Mouse (Mus musculus) right cerebral cortex, postnatal 36 days (tissue): ENCODE data around the gene Prkcg.
"Not testable (repeated sequence)": the region's sequence is repeated elsewhere in the genome, so short reads cannot be mapped to it uniquely, and the experiment has no call there.

ENCODE experiments used
- DNase-seq, 2 experiments: peaks; one replicate each; pipeline ENCODE4 v3.0.0; 2022; ENCODE audit warnings: low spot score in 2 of 2, mixed read lengths in 1 of 2

Prkcg gene

DNA sequence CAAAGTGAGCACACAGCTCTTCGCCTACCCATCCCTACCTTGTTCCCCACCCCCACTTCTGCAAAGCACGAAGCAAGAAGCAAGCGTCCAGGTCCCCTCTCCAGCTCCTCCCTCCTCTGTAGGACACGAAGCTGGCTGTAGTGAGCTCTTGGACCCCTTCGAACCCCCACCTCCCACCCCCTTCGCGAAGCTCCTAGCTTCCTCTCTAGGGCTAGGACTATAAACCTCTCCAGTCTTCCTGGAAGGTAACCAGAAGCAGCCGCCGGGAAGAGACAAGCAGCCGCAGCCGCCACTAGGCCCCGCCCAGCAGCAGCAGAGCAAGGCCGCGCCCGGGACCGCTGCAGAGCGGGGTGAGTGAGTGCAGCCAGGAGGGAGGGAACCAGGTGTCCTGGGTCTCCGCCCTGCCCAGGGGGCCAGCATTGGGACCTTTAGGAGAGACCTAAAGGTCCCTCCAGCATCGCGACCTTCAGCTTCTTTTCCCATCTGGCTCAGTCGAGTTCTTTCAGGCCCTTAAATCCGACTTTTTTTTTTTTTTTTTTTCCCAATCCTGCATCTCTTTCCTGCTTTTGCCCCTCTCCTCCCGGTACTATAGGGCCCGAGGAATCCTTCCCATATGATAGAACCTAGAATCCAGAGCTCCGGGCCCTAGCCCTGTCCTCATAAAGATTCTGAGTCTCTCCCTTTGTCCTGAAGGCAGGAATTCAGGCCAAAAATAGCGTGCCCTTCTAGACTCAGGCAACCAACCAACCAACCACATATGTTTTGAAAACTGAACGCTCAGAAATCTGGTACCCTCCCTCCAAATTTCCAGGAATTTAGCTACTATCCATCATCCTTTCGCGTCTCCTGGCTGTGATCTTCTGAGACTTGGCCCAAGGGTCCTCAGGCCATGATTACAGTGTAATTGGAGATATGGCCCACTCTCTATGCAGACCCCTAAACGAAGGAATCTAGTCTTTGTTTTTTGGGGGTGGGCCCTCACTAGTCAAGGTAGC is at the start of gene Prkcg, which contains the start of gene Myadm:
Gene Prkcg (plus strand): TSS at position 204 of the 995 bp plus-strand sequence.
Gene Myadm (plus strand): TSS at position 105 of the 995 bp plus-strand sequence.
- peak in 1 of 2 experiments; percentile 64 for DNase-seq

GRCm38 (mm10) chr7:3239193-3239592 is 49.8 kb upstream of the Prkcg start:
- no peak for DNase-seq

GRCm38 (mm10) chr7:3260701-3261100 is 28.3 kb upstream of the Prkcg start:
- no peak for DNase-seq

- no peak for DNase-seq
Measured at GRCm38 (mm10) chr7:3261446-3261845, 27.5 kb upstream of the Prkcg start.

DNA sequence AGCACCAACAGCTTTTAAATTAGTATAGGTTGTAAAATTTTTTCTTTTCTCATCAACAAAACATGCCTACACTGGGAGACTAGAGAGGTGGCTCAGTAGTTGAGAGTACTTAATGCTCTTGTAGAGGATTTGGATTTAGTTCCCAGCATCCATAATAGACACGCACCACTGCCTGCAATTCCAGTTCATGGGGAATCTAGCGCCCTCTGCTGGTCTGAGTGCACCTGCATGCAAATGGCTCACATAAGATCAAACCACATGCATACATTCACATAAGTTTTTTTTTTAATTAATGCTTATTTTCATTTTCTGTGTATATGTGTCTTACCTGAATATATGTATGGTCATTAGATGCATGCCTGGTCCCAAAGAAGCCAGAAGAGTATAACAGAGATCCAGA is 26.2 kb upstream of the Prkcg start:
- no peak for DNase-seq

DNA sequence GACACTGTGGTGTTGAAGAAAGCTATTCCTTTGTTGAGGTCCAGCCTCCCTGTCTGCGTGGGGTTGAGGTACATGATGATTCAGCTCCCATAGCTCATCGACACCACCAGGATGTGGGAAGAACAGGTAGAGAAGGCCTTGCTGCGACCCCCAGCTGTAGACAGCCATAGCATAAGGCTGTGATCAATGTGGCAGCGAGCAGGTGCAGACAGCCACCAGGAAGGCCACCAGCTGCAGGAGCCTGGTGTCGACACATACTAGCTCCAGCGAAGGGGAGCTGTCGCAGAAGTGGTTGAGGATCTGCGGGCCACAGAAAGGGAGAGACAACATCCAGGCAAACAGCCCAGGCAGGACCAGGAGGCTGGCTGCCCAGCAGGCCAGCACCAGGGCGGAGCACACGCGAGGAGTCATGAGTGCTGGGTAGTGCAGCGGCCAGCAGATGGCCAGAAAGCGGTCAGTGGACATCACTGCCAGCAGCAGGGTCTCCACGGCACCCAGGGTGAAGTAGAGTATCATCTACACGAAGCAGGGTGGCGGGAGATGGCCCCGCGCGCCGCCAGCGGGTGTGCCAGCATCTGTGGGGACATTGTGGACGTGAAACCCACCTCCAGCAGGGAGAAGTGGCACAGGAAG is 24.5 kb upstream of the Prkcg start:
- no peak for DNase-seq

GRCm38 (mm10) chr7:3265311-3265710 is 23.7 kb upstream of the Prkcg start:
- DNase-seq: no peak

GRCm38 (mm10) chr7:3267261-3267660 is 21.7 kb upstream of the Prkcg start:
- DNase-seq: no peak

- DNase-seq: no peak
Measured at GRCm38 (mm10) chr7:3267888-3268287, 21.1 kb upstream of the Prkcg start.

GRCm38 (mm10) chr7:3268291-3268690 is 20.7 kb upstream of the Prkcg start:
- DNase-seq: no peak

- no peak for DNase-seq
Measured at GRCm38 (mm10) chr7:3272206-3272605, 16.8 kb upstream of the Prkcg start.

DNA sequence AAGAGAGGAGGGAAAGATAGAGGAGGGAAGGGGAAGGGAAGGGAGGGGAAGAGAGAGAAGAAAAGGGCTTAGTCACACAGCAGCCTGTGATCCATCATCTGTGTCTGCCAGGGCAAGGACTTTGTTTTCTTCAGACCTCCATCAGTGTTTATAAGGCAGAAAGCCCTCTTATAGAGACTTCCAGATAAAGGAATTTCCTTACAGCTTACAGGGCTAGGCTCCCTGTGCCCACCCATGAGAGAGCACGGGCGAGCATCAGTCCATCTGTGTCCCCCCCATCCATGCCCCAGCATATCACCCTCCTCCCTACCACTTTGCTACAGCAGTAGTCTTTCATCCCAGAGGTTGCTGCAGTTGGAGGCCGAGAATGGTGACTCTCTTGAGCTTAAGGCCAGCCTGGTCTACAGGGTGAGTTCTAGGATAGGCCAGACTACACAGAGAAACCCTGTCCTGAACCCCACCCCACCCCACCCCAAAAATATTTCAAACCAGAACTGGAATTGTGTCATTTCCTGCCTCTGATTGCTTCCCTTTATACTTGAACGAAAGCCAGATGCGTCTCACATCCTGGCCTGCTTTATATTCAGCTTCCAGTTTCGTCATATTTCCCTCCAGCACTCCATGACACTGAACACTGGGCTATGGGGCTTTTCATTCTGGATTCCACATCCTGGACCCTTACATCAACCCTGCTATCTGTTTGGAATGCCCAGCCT is 13.4 kb upstream of the Prkcg start:
- DNase-seq: no peak

DNA sequence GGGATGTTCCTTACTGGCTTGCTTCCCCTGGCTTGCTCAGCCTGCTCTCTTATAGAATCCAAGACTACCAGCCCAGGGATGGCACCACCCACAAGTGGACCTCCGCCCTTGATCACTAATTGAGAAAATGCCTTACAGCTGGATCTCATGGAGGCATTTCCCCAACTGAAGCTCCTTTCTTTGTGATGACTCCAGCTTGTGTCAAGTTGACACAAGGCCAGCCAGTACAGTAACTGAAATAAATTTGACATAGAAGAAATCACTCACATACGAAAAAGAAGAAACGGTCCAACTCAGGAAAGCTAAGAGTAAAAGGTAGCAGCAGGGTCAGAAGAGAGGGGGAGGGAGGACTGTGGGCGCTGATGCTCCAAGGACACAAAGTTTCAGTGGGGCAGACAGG is 12.2 kb upstream of the Prkcg start:
- DNase-seq: not testable (repeated sequence)

DNA sequence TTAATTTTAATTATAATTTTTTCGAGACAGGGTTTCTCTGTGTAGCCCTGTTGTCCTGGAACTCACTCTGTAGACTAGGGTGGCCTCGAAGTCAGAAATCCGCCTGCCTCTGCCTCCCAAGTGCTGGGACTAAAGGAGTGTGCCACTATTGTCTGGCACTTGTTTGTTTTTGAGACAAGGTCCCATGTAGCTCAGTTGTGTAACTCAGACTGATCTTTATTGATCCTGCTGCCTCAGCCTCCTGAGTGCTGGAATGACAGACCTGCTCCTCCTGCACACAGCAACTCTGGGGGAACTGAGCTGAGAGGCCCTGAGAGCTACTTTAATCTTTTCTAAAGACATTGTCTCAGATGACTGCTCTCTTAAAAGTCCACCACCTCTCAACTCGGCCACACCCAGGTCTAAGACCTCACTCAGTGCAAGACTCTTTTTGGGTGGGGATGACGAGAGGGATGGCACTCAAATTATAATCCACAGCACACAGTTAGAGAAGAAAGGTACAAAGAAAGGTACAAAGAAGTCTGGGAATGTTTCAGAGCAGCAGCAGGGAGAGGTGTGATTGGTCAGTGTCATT is 8.8 kb upstream of the Prkcg start:
- DNase-seq: no peak

DNA sequence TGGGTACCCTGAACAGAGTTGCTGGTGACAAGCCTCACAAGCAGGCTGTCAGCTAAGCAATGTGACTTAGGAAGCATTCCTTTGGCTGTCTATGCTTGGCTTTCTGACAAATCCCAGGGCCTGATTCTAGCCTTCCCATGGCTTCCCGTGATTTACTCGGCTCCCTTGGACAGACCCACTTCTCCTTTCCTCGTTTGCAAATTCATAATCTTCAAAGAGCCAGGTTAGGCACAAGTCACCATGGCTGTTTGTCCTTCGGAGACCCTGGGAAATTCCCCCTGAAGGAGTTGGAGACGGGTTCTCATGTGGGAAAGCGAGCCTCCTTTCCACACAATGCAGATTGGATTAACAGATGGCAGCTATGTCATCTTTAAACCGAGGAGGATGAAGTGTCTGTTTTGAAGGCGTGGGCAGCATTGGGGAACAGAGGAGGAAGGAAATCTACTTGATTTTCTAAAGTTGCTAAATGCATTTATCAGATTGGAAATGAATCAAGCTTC is 8.3 kb upstream of the Prkcg start:
- DNase-seq: no peak

DNA sequence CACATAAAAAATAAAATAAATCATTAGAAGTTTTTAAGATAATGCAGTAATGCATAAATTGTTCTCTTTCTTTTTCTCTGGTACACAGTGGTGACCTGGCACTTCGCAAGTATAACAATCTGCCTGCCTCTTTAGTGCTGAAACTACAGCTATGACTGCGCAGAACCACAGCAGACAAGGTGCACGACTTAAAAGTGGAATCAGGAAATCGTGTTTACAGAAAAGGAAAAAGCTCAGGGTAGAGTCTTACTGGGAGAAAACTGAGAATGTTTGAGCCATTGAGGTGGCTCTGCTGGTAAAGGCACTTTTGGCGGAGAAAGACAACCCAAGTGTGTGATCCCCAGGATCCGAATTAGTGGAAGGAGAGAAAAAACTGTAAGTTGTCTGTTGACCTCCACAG is 7.2 kb upstream of the Prkcg start:
- no peak for DNase-seq

DNA sequence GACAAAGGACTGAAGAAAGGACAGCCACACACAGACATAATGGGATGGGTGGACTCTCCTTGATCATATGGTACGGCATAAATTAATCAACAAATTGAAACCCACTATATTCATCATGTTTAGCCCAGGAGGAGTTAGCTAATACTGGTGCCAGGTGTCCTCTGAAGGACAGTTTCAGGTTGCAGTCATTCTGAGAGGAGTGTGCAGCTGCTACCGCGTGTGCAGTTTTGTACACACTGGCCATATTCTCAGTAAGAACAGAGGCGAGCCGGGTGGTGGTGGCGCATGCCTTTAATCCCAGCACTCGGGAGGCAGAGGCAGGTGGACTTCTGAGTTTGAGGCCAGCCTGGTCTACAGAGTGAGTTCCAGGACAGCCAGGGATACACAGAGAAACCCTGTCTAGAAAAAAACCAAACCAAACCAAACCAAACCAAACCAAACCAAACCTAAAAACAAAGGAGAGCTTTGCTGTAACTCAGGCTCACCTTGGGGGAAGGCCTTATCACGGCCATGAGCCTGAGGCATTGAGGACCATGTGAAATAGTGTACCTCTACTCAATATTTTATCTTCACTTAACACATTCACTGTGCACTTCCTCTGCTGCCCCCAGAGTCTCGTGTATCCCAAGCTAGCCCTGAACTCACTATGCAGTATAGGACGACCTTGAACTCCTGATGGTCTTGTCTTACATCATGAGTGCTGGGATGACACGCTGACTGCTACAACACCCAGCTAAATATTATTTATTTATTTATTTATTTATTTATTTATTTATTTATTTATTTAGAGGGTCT is 5.7 kb upstream of the Prkcg start:
- DNase-seq: no peak

DNA sequence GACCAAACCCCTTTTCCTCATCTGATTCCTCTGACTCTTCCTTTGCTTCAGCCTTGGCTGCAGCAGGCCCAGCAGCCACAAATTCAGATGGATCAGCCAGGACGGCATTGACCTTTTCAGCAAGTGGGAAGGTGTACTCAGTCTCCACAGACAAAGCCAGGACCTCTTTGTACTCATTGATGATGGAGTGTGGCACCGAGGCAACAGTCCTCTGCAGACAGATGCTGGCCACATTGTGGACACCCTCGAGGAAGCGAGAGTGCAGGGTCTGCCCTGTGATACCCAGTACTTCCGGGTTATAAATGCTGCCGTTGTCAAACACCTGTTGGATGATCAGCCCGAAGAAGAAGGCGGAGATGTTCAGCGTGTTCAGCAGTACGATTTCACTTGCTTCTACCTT is 4.4 kb upstream of the Prkcg start:
- no peak for DNase-seq

DNA sequence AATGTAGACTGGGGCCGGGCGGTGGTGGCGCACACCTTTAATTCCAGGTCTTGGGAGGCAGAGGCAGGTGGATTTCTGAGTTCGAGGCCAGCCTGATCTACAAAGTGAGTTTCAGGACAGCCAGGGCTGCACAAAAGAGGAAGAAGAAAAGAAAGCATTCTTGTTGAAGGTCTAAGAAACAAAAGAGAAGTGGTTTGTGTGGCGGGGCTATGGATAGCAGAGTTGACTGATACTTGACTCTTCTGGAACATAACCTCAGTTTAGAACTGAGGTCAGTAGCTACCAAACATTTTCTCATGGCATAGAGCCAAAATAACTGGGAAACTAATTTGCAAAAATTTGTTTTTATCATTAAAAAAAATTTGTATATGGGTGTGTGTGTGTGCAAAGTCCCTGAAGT is 2.9 kb upstream of the Prkcg start:
- DNase-seq: no peak

GRCm38 (mm10) chr7:3287186-3287585 is 1.8 kb upstream of the Prkcg start:
- no peak for DNase-seq
